Mouse (Mus musculus) hindbrain, embryonic 15.5 days (tissue): Measurements from ENCODE around the gene Ndufb7. TPM values are rescaled to one million over a fixed set of nuclear protein-coding genes. Genes with fewer than 3 reads are reported as not detected.
"Not testable (repeated sequence)": the region's sequence is repeated elsewhere in the genome, so short reads cannot be mapped to it uniquely, and the experiment has no call there.

Source experiments
- ATAC-seq: fragments of 200-750 bp; cut with Nextera tagmentation; 2 replicates; pipeline ENCODE4 v1.8.0; 2017; ENCODE audit warnings: low read depth, moderate number of reproducible peaks, moderate TSS enrichment; ENCODE audit not compliant: low FRiP score
- H3K27ac ChIP-seq: fragments of 300-500 bp; sonication (generic); replicated peaks from 2 replicates; pipeline ENCODE4 v1.5.1; 2015; ENCODE audit warnings: mild to moderate bottlenecking, inconsistent platforms
- H3K27me3 ChIP-seq: fragments of 300-500 bp; sonication (generic); 2 replicates; pipeline ENCODE4 v1.6.1; 2015; ENCODE audit warnings: control low read depth, inconsistent platforms
- H3K36me3 ChIP-seq: fragments of 300-500 bp; sonication (generic); 2 replicates; pipeline ENCODE4 v1.6.1; 2015; ENCODE audit warnings: control low read depth, inconsistent platforms
- H3K4me1 ChIP-seq: fragments of 300-500 bp; sonication (generic); replicated peaks from 2 replicates; pipeline ENCODE4 v1.6.1; 2015; ENCODE audit warnings: control low read depth, inconsistent platforms
- H3K4me2 ChIP-seq: fragments of 300-500 bp; sonication (generic); 2 replicates; pipeline ENCODE4 v1.6.1; 2015; ENCODE audit warnings: moderate library complexity, mild to moderate bottlenecking, inconsistent platforms
- H3K4me3 ChIP-seq: fragments of 300-500 bp; sonication (generic); 2 replicates; pipeline ENCODE4 v1.5.1; 2015; ENCODE audit warnings: mild to moderate bottlenecking, inconsistent platforms
- H3K9ac ChIP-seq: fragments of 300-500 bp; sonication (generic); 2 replicates; pipeline ENCODE4 v1.6.1; 2015; ENCODE audit warnings: inconsistent platforms
- H3K9me3 ChIP-seq: fragments of 300-500 bp; sonication (generic); 2 replicates; pipeline ENCODE4 v1.6.1; 2016; ENCODE audit warnings: control low read depth, inconsistent platforms
- WGBS: fragments of 180-500 bp; shearing (Covaris S2); methylation state at CpG from one replicate; pipeline ENCODE4 v1.1.7; 2015; 5-methylcytosine and 5-hydroxymethylcytosine counted together
- polyA plus RNA-seq: library from polyadenylated mRNA; unstranded; fragments of >200 nt; fragmentation: Nextera tagmentation; extraction: Ambion mirVana; gene quantifications from 2 replicates; pipeline ENCODE4 v1.2.1, GENCODE M21; 2015

Ndufb7 gene
- polyA plus RNA-seq, 1 experiment from 2014 or later: 333 TPM

DNA sequence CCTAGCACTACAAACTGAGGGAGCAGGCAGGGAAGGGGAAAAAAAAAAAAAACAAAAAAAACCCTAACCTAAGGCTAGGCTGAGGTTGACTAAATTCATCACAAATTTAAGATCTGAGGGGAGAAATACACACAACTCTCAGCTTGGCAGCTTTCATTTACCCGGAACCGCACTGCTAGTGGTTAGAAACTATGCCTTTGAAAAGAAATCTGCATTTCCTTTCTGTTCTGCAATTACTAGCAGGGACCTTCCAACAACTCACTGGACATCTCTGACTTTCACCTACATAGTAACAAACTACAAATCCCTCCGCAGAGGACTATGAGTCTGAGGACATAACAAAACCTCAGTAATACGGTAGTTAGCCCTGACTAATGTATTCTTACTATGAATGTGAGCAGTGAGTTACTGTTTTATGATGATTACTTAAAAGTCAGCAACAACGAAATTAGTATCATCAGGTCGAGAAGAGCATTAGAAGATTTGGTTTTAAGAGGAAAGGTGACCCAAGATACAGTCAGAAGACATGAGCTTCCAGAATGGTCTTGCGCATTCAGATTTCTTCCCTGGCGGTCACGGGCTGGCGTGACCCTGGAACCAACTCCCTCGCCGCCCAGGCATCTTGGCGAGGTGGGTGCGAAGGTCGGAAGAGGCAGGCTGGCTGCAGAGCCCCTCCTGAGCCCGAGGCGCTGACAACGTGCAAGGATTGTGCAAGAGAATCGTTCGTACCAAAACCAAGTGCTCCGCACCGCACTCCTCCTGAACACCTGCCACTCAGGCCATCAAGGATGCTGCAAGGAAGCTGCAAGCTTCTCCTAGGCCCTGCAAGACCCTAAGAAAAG, 27.1 kb downstream of the Ndufb7 start:
- peak overlapping the region; percentile 66 for H3K4me2 ChIP-seq
- H3K36me3 ChIP-seq: no peaks in the 10 kb centered on the region
- ATAC-seq: no peak
- WGBS: 4% methylated on average over 22 of the region's 22 CpGs
- H3K27ac ChIP-seq: peak overlapping the region; percentile 96
- no peaks in the 10 kb centered on the region for H3K9me3 ChIP-seq
- peak overlapping the region; percentile 89 for H3K9ac ChIP-seq
- peak overlapping the region; percentile 71 for H3K4me3 ChIP-seq
- H3K27me3 ChIP-seq: no peaks in the 10 kb centered on the region
- peaks cover 51% of the 10 kb centered on the region for H3K4me1 ChIP-seq

DNA sequence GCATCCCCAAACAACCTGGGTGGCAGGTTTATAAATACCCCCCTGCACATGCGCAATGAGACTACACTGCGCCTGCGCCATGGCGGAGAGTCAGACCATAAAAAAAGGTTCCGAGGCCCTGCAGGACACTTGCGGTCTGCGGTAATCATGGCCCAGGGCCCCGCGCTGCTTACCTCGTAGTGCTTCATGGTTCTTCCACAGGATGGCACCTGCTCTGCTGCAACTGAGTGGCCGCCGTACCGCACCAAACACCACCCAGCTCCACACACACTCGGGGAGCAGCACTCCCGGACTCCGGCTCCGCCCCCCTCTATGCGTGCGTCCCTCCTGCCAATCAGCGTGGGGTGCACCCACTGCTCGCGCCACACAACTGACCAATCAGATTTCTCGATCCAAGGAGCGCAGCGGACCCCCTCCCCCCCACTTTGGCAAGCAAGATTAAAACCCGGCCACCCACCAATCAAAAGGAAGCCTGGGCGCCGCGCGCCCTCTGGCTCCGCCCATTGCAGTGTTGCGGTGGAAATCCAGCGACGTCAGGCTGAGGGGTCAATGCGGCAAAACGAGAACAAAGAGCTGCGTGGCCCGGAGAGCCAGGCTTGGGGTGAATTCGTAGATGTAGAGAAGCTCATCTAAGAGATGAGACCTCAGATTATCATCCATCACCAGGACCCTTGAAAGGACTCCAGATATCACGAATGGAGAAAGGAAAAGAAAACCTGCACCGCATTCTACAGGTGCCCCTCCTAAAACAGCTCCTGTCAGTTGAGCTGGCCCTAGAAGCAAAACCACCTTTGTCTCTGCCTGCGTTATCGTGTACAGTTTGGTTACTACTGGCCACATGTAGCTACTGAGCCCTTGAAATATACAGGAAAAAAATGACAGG, 27.9 kb downstream of the Ndufb7 start:
- Histone ChIP-seq H3K9ac (peak overlapping the region; percentile 89), H3K4me1 (peaks cover 42% of the 10 kb centered on the region), H3K4me2 (peak overlapping the region; percentile 66), H3K27me3 (no peaks in the 10 kb centered on the region), H3K4me3 (peak overlapping the region; percentile 71), H3K27ac (peak overlapping the region; percentile 96), H3K36me3 (no peaks in the 10 kb centered on the region), H3K9me3 (no peaks in the 10 kb centered on the region)
- WGBS: under 1% methylated on average over 43 of the region's 43 CpGs
- ATAC-seq: peak; percentile 98

DNA sequence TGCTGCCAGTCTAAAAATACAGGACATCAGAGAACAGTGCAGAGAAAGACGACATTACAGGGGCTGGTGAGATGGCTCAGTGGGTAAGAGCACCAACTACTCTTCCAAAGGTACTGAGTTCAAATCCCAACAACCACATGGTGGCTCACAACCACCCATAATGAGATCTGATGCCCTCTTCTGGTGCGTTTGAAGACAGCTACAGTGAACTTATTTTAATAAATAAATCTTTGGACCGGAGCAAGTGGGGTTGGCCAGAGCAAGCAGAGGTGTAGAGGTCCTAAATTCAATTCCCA, 28.5 kb downstream of the Ndufb7 start:
- H3K4me2 ChIP-seq: peak overlapping the region; percentile 63
- H3K27me3 ChIP-seq, H3K9me3 ChIP-seq, H3K36me3 ChIP-seq, ATAC-seq: not testable (repeated sequence)
- peaks cover 37% of the 10 kb centered on the region for H3K4me1 ChIP-seq
- H3K9ac ChIP-seq: peak overlapping the region; percentile 57
- H3K27ac ChIP-seq: peak overlapping the region; percentile 96
- peak overlapping the region; percentile 71 for H3K4me3 ChIP-seq
- 58% methylated on average over 3 of the region's 3 CpGs for WGBS

DNA sequence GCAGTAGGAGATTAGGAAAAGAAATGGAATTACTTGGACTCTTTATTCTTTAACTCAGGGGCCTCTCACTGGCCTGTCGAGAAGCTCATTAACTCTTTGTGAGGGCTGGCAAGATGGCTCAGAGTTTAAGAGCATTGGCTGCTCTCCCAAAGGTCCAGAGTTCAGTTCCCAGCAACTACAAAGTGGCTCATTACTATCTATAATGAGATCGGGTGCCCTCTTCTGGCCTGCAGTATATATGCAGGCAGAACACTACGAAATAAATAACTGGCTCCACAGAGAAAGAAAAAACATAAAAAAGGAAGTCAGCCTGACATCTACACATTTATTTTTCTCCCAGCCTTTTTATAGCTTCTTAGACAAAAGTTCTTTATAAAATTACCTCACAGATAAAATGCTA, 29.9 kb downstream of the Ndufb7 start:
- no peaks in the 10 kb centered on the region for H3K36me3 ChIP-seq
- H3K27ac ChIP-seq: no peak overlapping the region
- 24% methylated on average over 3 of the region's 3 CpGs for WGBS
- H3K4me3 ChIP-seq: no peak overlapping the region
- peaks cover 23% of the 10 kb centered on the region for H3K4me1 ChIP-seq
- H3K4me2 ChIP-seq: no peak overlapping the region
- no peaks in the 10 kb centered on the region for H3K9me3 ChIP-seq
- H3K27me3 ChIP-seq: no peaks in the 10 kb centered on the region
- no peak overlapping the region for H3K9ac ChIP-seq
- no peak for ATAC-seq

DNA sequence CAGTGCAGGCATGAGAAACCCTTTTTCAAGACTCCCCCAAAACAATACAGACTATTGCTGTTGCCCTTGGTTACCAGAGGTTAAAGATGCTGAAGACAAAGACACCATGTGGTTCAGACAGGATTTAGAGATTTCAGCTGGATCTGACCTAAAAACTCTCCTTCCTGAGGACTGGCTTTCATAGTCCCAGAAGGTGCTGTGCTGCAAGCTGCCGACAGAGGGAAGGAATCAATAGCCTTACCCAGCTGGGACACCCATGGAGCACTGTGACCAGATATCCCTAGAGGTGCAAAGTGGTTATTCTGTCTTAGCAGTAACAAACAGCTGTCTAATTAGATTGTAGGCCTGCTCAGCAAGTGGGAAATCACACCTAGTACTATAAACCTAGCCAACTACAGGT, 31.7 kb downstream of the Ndufb7 start:
- H3K4me2 ChIP-seq: no peak overlapping the region
- no peaks in the 10 kb centered on the region for H3K27me3 ChIP-seq
- H3K27ac ChIP-seq: no peak overlapping the region
- 6% methylated on average over 1 of the region's 1 CpGs for WGBS
- peaks cover 6% of the 10 kb centered on the region for H3K4me1 ChIP-seq
- H3K9me3 ChIP-seq: no peaks in the 10 kb centered on the region
- no peaks in the 10 kb centered on the region for H3K36me3 ChIP-seq
- H3K4me3 ChIP-seq: no peak overlapping the region
- no peak for ATAC-seq
- H3K9ac ChIP-seq: no peak overlapping the region

DNA sequence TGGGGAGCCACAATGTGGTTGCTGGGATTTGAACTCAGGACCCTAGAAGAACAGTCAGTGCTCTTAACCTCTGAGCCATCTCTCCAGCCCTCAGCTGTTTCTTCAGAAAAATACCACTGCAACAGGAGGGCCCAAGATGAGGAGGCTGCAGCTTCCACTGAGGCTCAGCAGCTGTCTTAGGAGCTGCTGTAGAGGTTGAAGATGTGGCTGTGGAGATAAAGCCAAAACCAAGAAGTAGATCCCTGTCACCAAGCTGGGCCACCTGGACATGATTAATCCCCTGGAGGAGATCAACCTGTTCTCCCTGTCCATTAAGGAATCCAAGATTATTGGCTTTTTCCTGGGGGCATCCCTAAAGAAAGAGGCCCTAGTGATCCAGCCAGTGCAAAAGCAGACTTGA, 33.3 kb downstream of the Ndufb7 start:
- Histone ChIP-seq H3K27ac (no peak overlapping the region), H3K4me2 (no peak overlapping the region), H3K9me3 (no peaks in the 10 kb centered on the region), H3K4me3 (no peak overlapping the region), H3K27me3 (no peaks in the 10 kb centered on the region), H3K9ac (no peak overlapping the region), H3K36me3 (no peaks in the 10 kb centered on the region), H3K4me1 (0 out of 2 replicates have a peak, but pooled peaks cover 2% of the 10 kb centered on the region)
- no peak for ATAC-seq

DNA sequence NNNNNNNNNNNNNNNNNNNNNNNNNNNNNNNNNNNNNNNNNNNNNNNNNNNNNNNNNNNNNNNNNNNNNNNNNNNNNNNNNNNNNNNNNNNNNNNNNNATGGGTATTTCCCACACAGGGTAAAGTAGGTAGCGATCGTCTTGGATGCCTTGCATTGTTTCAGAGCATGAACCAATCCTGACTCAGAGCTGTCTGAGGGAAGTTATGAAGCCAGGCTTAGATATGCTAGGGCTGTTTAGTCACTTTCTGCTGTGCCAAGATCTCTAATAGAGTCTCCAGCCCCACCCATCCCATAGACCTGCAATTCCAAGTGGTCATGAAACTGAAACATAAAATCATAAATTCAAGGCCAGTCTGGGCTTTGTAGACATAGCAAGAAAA, 36.2 kb downstream of the Ndufb7 start:
- no peak for ATAC-seq
- H3K4me2 ChIP-seq: no peak overlapping the region
- H3K4me1 ChIP-seq: peaks cover 6% of the 10 kb centered on the region
- no peak overlapping the region for H3K9ac ChIP-seq
- H3K4me3 ChIP-seq: no peak overlapping the region
- H3K27me3 ChIP-seq: no peaks in the 10 kb centered on the region
- no peak overlapping the region for H3K27ac ChIP-seq
- 87% methylated on average over 2 of the region's 2 CpGs for WGBS
- no peaks in the 10 kb centered on the region for H3K36me3 ChIP-seq
- H3K9me3 ChIP-seq: no peaks in the 10 kb centered on the region

DNA sequence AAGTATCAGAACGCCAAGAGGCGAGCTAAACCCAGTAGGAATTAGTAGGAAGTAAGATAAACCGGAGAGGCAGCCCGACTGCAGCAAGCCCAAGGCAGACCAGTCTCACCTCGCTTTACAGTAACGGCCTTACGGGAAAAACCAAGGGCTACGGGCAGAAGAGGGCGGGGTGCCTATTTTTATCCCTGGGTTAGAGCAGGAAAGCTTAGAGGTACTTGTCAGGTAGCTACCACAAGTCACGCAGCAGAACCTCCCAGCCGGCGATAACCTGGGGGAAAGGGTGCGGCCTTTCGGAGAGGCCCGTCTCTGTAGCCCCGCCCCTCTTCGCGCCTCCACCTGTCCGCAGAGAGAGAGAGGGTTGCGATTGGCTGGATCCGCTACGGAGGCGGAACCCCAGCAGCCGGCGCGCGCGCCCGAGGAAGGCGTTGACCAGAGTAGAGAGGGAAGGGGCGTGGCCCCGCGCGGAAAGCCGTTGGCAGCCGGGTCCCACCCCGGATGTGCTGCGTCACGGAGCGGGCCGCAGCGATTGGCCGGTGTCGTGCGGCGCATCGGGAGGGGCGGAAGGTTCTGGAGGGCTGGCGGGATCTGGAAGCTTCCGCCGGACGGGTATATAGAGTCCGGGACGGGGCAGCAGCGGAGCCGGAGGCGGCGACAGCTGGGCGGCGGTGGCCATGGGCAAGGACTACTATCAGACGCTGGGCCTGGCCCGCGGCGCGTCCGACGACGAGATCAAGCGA, 41.4 kb downstream of the Ndufb7 start, which contains the start of the genes Tecr and Dnajb1:
TSS of gene Tecr (minus strand) at position 311 of the 737 bp plus-strand sequence.
TSS of gene Dnajb1 (plus strand) at position 533 of the 737 bp plus-strand sequence.
- peak; percentile 96 for ATAC-seq
- Histone ChIP-seq H3K27me3 (no peaks in the 10 kb centered on the region), H3K4me2 (peak within 1 kb of the TSS; percentile 86), H3K4me1 (peaks cover 23% of the 10 kb centered on the region), H3K27ac (peak within 1 kb of the TSS; percentile 95), H3K9ac (peak within 1 kb of the TSS; percentile 75), H3K4me3 (peak within 1 kb of the TSS; percentile 63), H3K36me3 (peaks cover 25% of the 10 kb centered on the region), H3K9me3 (no peaks in the 10 kb centered on the region)
- WGBS: under 1% methylated on average over 69 of the region's 69 CpGs

DNA sequence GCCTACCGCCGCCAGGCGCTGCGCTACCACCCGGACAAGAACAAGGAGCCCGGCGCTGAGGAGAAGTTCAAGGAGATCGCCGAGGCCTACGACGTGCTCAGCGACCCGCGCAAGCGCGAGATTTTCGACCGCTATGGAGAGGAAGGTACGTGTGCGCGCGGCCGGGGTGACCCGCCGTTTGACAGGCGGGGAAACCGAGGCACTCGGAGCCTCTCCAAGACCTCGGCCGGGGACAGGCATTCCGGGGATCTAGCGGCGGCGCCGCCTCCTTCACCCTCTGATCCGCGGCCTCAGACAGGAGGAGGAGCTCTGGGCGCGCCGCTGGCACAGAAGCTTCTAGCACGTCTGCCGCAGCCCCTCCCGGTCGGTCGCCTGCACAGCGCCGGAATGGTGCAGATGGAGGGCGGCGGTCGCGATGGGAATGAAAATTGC, 41.9 kb downstream of the Ndufb7 start:
- ATAC-seq: peak; percentile 79
- Histone ChIP-seq H3K9ac (peak overlapping the region; percentile 75), H3K27me3 (no peaks in the 10 kb centered on the region), H3K36me3 (peaks cover 30% of the 10 kb centered on the region), H3K27ac (peak overlapping the region; percentile 95), H3K9me3 (no peaks in the 10 kb centered on the region), H3K4me2 (peak overlapping the region; percentile 86), H3K4me3 (peak overlapping the region; percentile 63), H3K4me1 (peaks cover 23% of the 10 kb centered on the region)
- under 1% methylated on average over 51 of the region's 51 CpGs for WGBS

DNA sequence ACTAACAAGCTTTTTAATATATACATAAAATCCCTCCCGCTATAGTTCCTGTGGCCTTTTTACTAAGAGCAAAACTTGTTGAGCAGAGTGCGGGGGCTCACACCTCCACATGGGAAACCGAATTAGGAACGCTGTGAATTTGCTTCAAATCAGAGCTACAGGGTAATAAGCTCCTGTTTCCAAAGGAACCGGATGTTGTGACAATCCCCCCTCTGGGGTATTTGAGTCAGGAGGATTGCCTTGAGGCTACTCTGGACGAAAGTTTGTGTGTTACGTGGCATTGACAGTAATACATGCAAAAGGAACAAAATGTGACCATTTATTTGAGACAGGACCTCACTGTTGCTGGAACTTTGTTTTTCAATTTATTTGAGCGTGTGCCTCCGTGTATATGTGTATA, 42.6 kb downstream of the Ndufb7 start:
- peak overlapping the region; percentile 63 for H3K4me3 ChIP-seq
- peak overlapping the region; percentile 75 for H3K9ac ChIP-seq
- H3K4me2 ChIP-seq: peak overlapping the region; percentile 86
- H3K9me3 ChIP-seq: no peaks in the 10 kb centered on the region
- ATAC-seq: no peak
- 37% methylated on average over 9 of the region's 9 CpGs for WGBS
- H3K27me3 ChIP-seq: no peaks in the 10 kb centered on the region
- peak overlapping the region; percentile 95 for H3K27ac ChIP-seq
- peaks cover 23% of the 10 kb centered on the region for H3K4me1 ChIP-seq
- peaks cover 33% of the 10 kb centered on the region for H3K36me3 ChIP-seq

DNA sequence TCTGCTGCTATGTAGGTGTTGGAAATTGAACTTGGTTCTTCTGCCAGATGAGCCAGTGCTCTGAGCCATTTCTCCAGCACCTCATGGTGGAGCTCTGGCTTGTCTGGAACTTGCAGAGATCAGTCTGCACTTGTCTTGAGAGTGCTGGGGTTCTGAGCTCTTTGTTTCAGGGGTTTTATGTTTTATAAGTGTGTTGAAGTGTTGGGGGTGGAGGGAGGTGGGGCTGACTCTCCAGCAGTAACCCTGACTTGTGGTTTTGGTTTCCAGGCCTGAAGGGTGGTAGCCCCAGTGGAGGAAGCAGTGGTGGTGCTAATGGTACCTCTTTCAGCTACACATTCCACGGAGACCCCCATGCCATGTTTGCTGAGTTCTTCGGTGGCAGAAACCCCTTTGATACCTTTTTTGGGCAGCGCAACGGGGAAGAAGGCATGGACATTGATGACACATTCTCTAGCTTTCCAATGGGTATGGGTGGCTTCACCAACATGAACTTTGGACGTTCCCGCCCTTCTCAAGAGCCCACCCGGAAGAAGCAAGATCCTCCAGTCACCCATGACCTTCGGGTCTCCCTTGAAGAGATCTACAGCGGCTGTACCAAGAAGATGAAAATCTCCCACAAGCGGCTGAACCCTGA, 43.2 kb downstream of the Ndufb7 start:
- Histone ChIP-seq H3K9ac (peak overlapping the region; percentile 75), H3K27ac (no peak overlapping the region), H3K4me1 (peaks cover 23% of the 10 kb centered on the region), H3K36me3 (peaks cover 33% of the 10 kb centered on the region), H3K9me3 (no peaks in the 10 kb centered on the region), H3K4me3 (peak overlapping the region; percentile 63), H3K4me2 (peak overlapping the region; percentile 86), H3K27me3 (no peaks in the 10 kb centered on the region)
- ATAC-seq: no peak
- WGBS: 96% methylated on average over 10 of the region's 10 CpGs
